Mouse (Mus musculus) spleen, adult 2 months (tissue): ENCODE data around the gene Wnt7a.

Experiments
- CTCF ChIP-seq: fragments of 200-500 bp; IDR thresholded peaks from 2 replicates; pipeline ENCODE4 v1.5.1; 2011; ENCODE audit warnings: mild to moderate bottlenecking, inconsistent platforms; ENCODE audit not compliant: insufficient read depth, insufficient read length, insufficient replicate concordance; ENCODE audit errors: extremely low read depth
- POLR2A ChIP-seq: fragments of 200-500 bp; IDR thresholded peaks from 2 replicates; pipeline ENCODE4 v1.6.1; 2011; ENCODE audit warnings: low read depth, low read length, inconsistent platforms

DNA sequence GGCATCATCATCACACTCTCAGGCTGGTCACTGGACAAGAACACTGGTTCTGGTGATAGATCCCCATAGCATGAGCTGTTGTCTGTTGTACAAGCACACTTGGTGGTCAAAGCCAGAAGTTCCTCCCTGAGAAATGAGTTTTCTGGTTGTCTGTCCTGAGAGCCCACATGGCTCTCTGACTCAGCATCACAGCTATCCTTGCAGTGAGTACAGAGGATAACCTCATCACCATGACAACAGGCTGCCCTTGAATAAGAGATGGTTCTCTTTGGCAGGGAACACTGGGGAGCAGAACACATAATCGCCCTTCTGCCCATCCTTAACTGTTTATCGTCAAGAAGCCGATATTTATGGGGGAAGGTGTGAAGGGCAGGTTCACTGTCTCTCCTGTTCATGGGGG is 34.2 kb upstream of the Wnt7a start:
- TF ChIP-seq CTCF = no peak
- TF ChIP-seq POLR2A = no peak
